Mouse (Mus musculus) CD4-positive, CD25-positive, alpha-beta regulatory T cell, adult 9 weeks (primary cell): ENCODE measurements around the gene Defa22. TPM values are rescaled to one million over a fixed set of nuclear protein-coding genes. Genes with fewer than 3 reads are reported as not detected.

ENCODE experiments used
- polyA plus RNA-seq: library from polyadenylated mRNA; unstranded; fragments of 100-300 nt; shearing (Covaris generic); gene quantifications from one replicate; pipeline ENCODE4 v1.2.1, GENCODE M21; 2017

The Defa22 gene
- not detected for polyA plus RNA-seq

GRCm38 (mm10) chr8:21161977-21162376 is at the start of gene Defa22:
Gene Defa22 (plus strand): TSS chr8:21162277.

GRCm38 (mm10) chr8:21134342-21134741 is 27.7 kb upstream of the Defa22 start, which contains the start of gene Defa30:
Gene Defa30 (plus strand): TSS chr8:21134642.

GRCm38 (mm10) chr8:21191314-21191713 is 29.2 kb downstream of the Defa22 start, which contains the start of gene Defa31:
Gene Defa31 (plus strand): TSS chr8:21191614.

DNA sequence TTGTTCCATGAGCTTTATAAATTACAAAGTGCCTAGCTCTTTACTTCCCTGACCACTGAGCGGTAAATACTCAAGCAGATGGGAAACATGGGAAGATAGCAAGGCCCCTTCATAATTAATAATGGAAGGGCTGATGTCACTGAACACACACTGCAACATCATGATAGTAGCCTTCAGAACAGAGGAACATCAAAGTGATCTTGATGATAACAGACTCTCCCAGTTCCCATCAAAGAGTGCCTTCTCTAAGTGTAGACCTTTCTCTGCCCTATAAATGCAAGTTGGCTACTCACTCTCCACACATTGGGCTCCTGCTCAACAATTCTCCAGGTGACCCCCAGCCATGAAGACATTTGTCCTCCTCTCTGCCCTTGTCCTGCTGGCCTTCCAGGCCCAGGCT is 39.2 kb downstream of the Defa22 start, which contains the start of gene Gm15293:
Gm15293 (plus strand) TSS at position 301 of the 400 bp plus-strand sequence.

Other genes with a start within 250 kb of the Defa22 start
- gene Gm6040, start 240.2 kb upstream of the Defa22 start, polyA plus RNA-seq: not detected
- gene AY761185, start 217.6 kb upstream of the Defa22 start, polyA plus RNA-seq: not detected
- not detected for gene Defa21, start 136.7 kb upstream of the Defa22 start, polyA plus RNA-seq
- not detected for gene Defa23, start 107.2 kb upstream of the Defa22 start, polyA plus RNA-seq
- not detected for gene Defa35, start 97.2 kb upstream of the Defa22 start, polyA plus RNA-seq
- not detected for gene Defa25, start 77.8 kb upstream of the Defa22 start, polyA plus RNA-seq
- gene Gm14851, start 66.2 kb upstream of the Defa22 start, polyA plus RNA-seq: not detected
- not detected for gene Defa30, start 27.6 kb upstream of the Defa22 start, polyA plus RNA-seq
- gene Defa31, start 29.3 kb downstream of the Defa22 start, polyA plus RNA-seq: not detected
- gene Gm15293, start 39.3 kb downstream of the Defa22 start, polyA plus RNA-seq: not detected
- gene Gm15292, start 87.5 kb downstream of the Defa22 start, polyA plus RNA-seq: not detected
- gene Defa27, start 153.3 kb downstream of the Defa22 start, polyA plus RNA-seq: not detected
- not detected for gene Defa29, start 164.7 kb downstream of the Defa22 start, polyA plus RNA-seq
- not detected for gene Defa2, start 216.2 kb downstream of the Defa22 start, polyA plus RNA-seq
- not detected for gene Defa33, start 229.5 kb downstream of the Defa22 start, polyA plus RNA-seq